Mouse (Mus musculus) spleen, adult 2 months (tissue): ENCODE measurements around the gene Neurod2.

Experiments used
- CTCF ChIP-seq: fragments of 200-500 bp; IDR thresholded peaks from 2 replicates; pipeline ENCODE4 v1.5.1; 2011; ENCODE audit warnings: mild to moderate bottlenecking, inconsistent platforms; ENCODE audit not compliant: insufficient read depth, insufficient read length, insufficient replicate concordance; ENCODE audit errors: extremely low read depth
- POLR2A ChIP-seq: fragments of 200-500 bp; IDR thresholded peaks from 2 replicates; pipeline ENCODE4 v1.6.1; 2011; ENCODE audit warnings: low read depth, low read length, inconsistent platforms

GRCm38 (mm10) chr11:98284230-98284629, 45.2 kb downstream of the Neurod2 start:
- no peak for TF ChIP-seq CTCF
- no peak for TF ChIP-seq POLR2A
